Mouse (Mus musculus) spleen, postnatal 14 days (tissue): ENCODE data around the gene Cerk.
A peak's percentile ranks its signal among the peaks of the same experiment; 100 is the strongest.
"Not testable (repeated sequence)": the region's sequence is repeated elsewhere in the genome, so short reads cannot be mapped to it uniquely, and the experiment has no call there.

Source experiments
- DNase-seq, 2 experiments: peaks; one replicate each; pipeline ENCODE4 v3.0.0; 2021 to 2022; ENCODE audit warnings: low spot score in 2 of 2

The Cerk gene

DNA sequence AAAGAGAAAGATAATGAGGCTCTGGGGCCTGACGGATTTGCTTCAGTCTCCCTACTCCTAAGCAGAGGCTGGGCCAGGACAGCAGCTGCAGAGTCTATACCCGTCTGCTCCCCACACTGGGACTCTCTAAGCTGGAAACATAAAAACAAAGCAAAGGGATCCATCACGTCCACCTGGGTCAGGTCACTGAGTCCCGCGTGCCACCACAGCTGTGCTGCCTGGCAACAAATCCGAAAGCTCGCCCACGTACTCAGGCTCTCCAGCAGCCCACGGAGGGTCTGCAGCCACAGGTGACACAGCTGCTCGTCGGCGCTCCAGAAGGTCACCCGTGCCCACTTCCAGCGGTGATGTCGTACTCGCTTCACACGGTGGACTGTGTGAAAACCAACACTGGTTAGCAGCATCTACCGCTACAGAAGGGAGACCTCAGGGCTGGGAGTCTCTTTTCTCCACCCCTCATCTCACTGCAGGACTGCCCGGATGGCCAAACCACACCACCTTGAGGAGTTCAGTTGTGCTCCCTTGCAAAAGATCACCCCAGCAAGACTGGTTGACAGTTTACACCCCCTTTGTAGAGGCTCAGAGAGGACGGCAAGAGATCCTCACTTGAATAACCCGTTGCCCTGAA, 21.1 kb downstream of the Cerk start:
- no peak for DNase-seq

GRCm38 (mm10) chr15:86161800-86162199, 24.1 kb downstream of the Cerk start:
- DNase-seq = not testable (repeated sequence)

DNA sequence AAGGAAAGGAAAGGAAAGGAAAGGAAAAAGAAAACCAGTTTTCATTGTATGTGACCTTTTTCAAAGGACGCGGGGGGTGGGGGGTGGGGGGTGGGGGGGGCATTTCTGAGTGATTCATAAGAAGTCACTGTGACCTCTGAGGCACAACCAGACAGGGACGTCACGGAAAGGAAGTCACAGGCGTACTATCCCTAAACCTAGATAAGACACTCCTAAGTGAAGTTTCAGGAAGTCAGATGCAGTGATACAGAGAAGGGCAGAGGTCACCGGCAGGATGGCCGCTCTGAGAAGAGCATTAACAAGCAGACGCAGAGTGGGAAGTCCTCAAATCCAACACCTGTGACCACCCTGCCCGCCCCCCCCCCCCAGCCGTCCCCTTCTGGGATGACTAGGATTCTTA, 25.0 kb downstream of the Cerk start:
- DNase-seq = no peak

GRCm38 (mm10) chr15:86159719-86160118, 26.2 kb downstream of the Cerk start:
- no peak for DNase-seq

- no peak for DNase-seq
These were observed 26.8 kb downstream of the Cerk start for GRCm38 (mm10) chr15:86159093-86159492.

GRCm38 (mm10) chr15:86156492-86156891, 29.4 kb downstream of the Cerk start:
- DNase-seq = no peak

GRCm38 (mm10) chr15:86153481-86153960, 32.4 kb downstream of the Cerk start:
- DNase-seq = no peak

DNA sequence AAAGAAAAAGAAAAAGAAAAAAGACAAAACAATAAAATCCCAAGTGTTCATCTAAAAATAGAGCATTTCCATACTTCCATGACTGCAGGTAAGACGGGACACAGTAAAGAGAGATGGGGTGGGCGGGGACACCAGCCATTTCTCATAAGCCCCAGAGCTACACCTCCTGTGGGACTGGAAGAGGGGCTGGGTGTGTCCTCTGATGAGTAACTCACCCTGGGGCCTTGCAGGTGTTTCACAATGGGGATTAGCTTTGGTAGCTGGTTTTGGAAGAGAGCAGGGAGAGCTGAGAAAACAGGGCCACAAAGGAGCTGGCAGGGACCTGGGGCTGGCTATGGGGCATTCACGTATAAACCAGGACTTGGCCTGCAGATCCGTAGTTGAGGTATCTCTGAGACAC, 35.3 kb downstream of the Cerk start:
- no peak for DNase-seq

DNA sequence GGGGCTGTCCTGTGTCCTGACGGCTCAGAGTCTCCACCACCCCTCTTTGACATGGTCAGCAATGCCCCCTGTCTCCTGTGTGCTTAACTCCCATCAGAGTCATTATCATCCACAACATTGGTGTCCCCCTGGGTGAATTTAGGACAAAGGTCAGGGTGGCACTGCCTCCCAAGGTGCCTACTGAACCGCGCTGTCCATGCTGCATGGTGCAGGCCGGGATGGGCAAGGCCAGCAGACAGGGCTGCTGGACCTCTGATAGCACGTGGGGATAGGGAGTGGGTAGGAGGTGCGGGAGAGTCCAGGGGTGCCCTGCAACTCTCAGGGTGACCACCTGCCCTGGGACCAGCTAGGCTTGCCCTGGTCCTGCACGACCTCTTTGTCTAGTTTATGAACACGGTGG, 39.0 kb downstream of the Cerk start:
- DNase-seq = no peak

- DNase-seq = no peak
These were observed 40.9 kb downstream of the Cerk start for GRCm38 (mm10) chr15:86145046-86145445.

GRCm38 (mm10) chr15:86144577-86144976, 41.4 kb downstream of the Cerk start:
- no peak for DNase-seq

- peak in 1 of 2 experiments; percentile 50 for DNase-seq
These were observed 45.6 kb downstream of the Cerk start for GRCm38 (mm10) chr15:86140323-86140722.

DNA sequence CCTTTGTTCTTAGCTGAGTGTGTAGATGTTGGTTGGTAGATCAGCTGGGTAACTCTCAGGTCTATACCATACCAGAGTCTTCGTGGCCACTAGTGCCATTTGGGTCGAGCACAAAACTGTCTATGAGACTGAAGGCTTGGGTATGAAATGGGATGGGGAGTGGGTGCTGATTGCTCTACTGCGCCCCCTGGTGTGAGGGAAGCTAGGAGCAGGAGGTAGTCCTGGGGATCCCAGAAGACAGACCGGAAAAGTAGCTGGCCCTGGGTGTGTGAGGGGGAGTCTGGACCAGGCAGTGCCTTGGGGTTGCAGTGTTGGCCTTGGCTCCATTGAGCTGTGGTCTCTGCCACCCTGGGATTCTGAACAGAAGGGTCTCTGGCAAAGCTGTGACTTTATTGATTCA, 48.3 kb downstream of the Cerk start:
- DNase-seq = peak; percentile 27 to 56

GRCm38 (mm10) chr15:86134941-86135783, 50.8 kb downstream of the Cerk start:
- DNase-seq = peak; percentile 72 to 82

DNA sequence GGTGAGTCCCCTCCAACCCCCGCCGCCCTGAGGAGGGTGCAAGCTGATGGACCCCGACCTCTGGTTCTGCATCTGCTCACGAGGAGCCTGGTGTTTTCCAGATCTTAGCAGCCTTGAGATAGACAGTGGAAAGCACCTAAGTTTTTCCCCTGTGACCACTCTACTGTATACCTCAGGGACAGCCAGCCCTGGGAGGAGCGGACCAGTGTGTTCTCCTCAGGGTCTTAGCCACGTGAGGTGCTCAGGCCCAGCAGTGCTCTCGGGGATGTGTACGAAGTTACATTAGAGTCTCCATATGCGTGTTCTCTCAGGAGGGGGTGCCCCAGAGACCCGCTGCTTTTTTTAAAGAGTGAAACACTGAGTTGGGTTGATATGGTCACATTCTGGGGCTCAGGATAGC, 55.3 kb downstream of the Cerk start:
- no peak for DNase-seq

GRCm38 (mm10) chr15:86129036-86129435, 56.9 kb downstream of the Cerk start:
- DNase-seq = no peak

DNA sequence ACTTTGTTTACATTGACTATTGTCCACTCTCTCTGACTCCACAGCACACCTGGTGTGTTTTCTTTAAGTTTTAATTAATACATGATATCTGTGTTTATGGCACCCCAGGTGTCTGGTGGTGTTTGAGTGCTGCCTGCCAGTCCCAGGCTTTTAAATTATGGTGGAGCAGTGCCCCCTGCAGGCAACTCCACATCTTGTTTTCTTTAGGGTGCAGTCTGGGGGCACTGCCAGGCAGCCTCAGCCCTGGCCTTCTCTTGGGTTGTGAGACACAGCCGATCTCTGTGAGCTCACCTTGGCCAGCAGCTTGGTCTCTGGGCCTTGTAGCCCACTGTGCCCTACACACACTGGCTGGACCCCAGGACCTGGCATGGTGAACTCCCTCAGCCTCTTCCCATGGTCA, 61.6 kb downstream of the Cerk start:
- peak; percentile 63 to 79 for DNase-seq

DNA sequence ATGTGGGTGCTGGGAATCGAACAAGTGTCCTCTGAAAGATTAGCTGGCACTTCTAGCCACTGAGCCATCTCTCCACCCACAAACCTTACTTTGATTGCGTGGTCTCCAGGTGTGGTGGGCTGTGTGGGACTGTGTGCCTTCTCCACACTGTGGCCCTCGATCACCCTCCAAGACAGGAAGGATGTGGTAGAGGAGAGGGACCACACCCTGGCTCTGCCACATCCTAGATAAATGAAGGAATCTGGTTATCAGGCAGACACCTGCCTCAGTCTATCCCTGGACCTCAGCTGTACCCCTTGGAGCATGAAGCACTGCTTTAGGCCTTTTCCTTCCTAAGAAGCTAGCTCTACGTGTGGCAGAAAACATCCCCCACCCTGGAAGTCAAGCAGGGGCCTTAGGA, 62.5 kb downstream of the Cerk start:
- DNase-seq = no peak

- DNase-seq = no peak
These were observed 63.5 kb downstream of the Cerk start for GRCm38 (mm10) chr15:86122261-86122949.

DNA sequence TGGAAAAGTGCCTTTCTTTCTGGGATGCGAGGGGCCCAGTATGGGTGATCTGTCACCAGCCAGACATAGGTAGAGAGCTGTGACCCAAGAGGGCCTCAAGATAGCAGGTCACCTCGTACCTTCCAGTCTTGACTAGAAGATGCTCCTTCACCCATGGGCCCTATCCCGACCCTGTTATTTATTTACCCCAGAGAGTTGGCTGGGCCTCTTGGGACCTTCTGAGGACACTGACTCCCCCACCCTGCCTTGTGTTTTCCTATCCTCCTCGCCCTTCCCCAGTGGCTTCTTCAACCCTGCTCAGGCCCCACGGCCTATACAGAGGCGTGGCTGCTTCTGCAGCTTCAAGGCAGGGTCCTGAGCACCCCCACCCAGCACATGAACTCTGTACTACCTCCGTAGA, 66.8 kb downstream of the Cerk start:
- DNase-seq = no peak

- no peak for DNase-seq
These were observed 68.5 kb downstream of the Cerk start for GRCm38 (mm10) chr15:86117115-86118100.
